Mouse (Mus musculus) neural tube, embryonic 11.5 days (tissue): ENCODE measurements around the gene Gm45713. TPM values are rescaled to one million over a fixed set of nuclear protein-coding genes. Genes with fewer than 3 reads are reported as not detected.
"Not testable (repeated sequence)": the region's sequence is repeated elsewhere in the genome, so short reads cannot be mapped to it uniquely, and the experiment has no call there.

Experiments
- ATAC-seq: fragments of 200-750 bp; cut with Nextera tagmentation; 2 replicates; pipeline ENCODE4 v1.8.0; 2017; ENCODE audit warnings: moderate number of reproducible peaks, mild to moderate bottlenecking, moderate TSS enrichment, moderate library complexity; ENCODE audit not compliant: insufficient read depth, low FRiP score, low TSS enrichment
- DNase-seq: peaks from one replicate; pipeline ENCODE4 v3.0.0-alpha.2; 2015; ENCODE audit warnings: low spot score
- H3K27ac ChIP-seq: fragments of 300-500 bp; sonication (generic); 2 replicates; pipeline ENCODE4 v1.5.1; 2014; ENCODE audit warnings: low read depth, mild to moderate bottlenecking, low read length
- H3K27me3 ChIP-seq: fragments of 300-500 bp; sonication (generic); 2 replicates; pipeline ENCODE4 v1.6.1; 2014; ENCODE audit warnings: mild to moderate bottlenecking, low read length, mixed read lengths; ENCODE audit not compliant: control insufficient read depth, insufficient read depth
- H3K36me3 ChIP-seq: fragments of 300-500 bp; sonication (generic); 2 replicates; pipeline ENCODE4 v1.6.1; 2014; ENCODE audit warnings: mild to moderate bottlenecking, low read length, moderate library complexity, mixed read lengths; ENCODE audit not compliant: control insufficient read depth, insufficient read depth
- H3K4me1 ChIP-seq: fragments of 300-500 bp; sonication (generic); 2 replicates; pipeline ENCODE4 v1.6.1; 2014; ENCODE audit warnings: low read length, mixed read lengths; ENCODE audit not compliant: control insufficient read depth, insufficient read depth
- H3K4me2 ChIP-seq: fragments of 300-500 bp; sonication (generic); 2 replicates; pipeline ENCODE4 v1.6.1; 2014; ENCODE audit warnings: low read depth, mild to moderate bottlenecking, moderate library complexity
- H3K4me3 ChIP-seq: fragments of 300-500 bp; sonication (generic); 2 replicates; pipeline ENCODE4 v1.5.1; 2014; ENCODE audit warnings: low read depth, low read length
- H3K9ac ChIP-seq: fragments of 300-500 bp; sonication (generic); 2 replicates; pipeline ENCODE4 v1.6.1; 2014; ENCODE audit warnings: mild to moderate bottlenecking, low read length
- H3K9me3 ChIP-seq: fragments of 300-500 bp; sonication (generic); 2 replicates; pipeline ENCODE4 v1.6.1; 2016; ENCODE audit warnings: low read length; ENCODE audit not compliant: control insufficient read depth
- WGBS: fragments of 180-500 bp; shearing (Covaris S2); extraction: QIAGEN DNeasy Blood & Tissue Kit; methylation state at CpG from one replicate; pipeline ENCODE4 v1.1.7; 2014; 5-methylcytosine and 5-hydroxymethylcytosine counted together
- polyA plus RNA-seq: library from polyadenylated mRNA; unstranded; fragments of >200 nt; fragmentation: Nextera tagmentation; extraction: Ambion mirVana; gene quantifications from 2 replicates; pipeline ENCODE4 v1.2.1, GENCODE M21; 2014

The Gm45713 gene
- polyA plus RNA-seq, 1 experiment from 2014 or later, result 0.21 TPM

DNA sequence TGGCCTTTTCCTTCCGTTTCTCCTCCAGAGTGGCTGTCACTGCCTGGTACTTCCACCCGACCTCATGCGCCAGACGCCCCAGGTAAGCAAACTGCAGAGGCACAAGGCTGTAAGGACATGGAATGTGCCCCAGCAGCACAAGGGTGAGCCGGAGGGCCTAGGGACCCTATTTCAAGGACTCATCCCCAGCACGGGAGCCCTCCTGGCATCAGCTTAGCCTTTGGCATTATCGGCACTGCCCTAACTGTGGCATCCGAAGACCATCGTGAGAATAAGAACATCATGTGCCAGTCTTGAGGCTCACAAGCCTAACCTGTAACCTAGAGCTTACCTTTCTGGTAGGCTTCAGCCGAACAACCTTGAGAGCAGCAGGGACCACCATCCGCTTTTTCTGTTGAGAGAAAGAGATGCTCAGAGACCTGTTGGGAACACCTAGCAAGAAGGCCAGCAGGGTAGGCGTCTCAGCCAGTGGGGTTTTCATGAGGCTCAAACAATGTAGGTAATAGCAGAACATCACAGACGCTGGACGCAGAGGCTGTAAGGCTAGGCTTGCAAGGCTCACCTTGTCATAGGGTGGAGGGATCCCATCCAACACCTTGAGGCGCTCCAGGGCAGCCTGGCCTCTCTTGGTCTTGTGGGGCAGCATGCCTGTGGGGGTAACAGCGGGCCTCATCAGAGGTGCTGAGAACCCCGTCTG, 9.7 kb downstream of the Gm45713 start:
- DNase-seq, result no peak
- Histone ChIP-seq H3K4me2 (peak overlapping the region; percentile 96), H3K27ac (peak overlapping the region; percentile 84), H3K27me3 (no peaks in the 10 kb centered on the region), H3K9me3 (no peaks in the 10 kb centered on the region), H3K4me1 (peaks cover 27% of the 10 kb centered on the region), H3K4me3 (peak overlapping the region; percentile 95), H3K9ac (peak overlapping the region; percentile 99), H3K36me3 (peaks cover 35% of the 10 kb centered on the region)
- no peak for ATAC-seq
- WGBS, result 76% methylated on average over 17 of the region's 17 CpGs

DNA sequence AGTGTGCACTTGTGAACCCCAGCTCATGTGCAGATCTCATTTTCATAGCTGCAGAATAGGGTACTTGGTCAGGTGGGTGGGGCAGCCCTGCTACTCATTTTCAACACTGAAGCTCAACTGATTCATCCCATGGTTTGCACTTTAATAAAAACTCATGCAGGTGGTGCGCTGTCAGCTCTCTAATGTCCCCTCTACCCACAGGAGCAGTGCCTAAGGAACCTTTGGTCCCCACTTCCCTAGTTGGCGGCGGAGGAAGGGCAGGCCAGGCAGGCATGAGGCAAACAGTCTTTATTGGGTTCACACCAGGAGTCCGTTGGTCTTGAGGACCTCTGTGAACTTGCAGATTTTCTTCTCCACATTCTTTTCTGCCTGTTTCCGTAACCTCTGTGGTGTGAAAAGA, 10.4 kb downstream of the Gm45713 start:
- H3K4me3 ChIP-seq, H3K27ac ChIP-seq, H3K9ac ChIP-seq, H3K9me3 ChIP-seq, H3K4me2 ChIP-seq, H3K27me3 ChIP-seq, DNase-seq, ATAC-seq: not testable (repeated sequence)
- Histone ChIP-seq H3K36me3 (peaks cover 41% of the 10 kb centered on the region), H3K4me1 (peaks cover 27% of the 10 kb centered on the region)
- 60% methylated on average over 5 of the region's 5 CpGs for WGBS

DNA sequence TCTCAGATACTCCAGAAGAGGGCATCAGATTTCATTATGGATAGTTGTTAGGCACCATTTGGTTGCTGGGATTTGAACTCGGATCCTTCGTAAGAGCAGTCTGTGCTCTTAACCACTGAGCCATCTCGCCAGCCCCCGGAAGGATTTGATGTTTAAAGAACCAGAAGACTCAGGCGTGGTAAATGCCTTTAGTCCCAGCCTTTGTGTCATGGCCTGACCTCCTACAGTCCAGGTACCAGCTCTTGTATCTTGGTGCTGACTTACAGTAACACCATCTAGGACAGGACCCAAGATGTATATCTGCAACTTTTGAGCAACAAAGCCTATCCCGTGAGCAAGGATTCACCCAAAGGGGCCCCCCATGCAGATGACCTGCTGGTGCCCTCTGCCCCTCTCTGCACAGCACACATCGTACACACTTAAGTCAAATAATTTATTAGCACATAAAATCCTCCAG, 10.9 kb downstream of the Gm45713 start:
- H3K4me1 ChIP-seq, result peaks cover 27% of the 10 kb centered on the region
- H3K4me3 ChIP-seq, result peak overlapping the region; percentile 9; the same call in 1 of the 2 replicates
- peaks cover 41% of the 10 kb centered on the region for H3K36me3 ChIP-seq
- WGBS, result 12% methylated on average over 7 of the region's 7 CpGs
- H3K27ac ChIP-seq, result no peak overlapping the region; the same call in 1 of the 2 replicates
- peak overlapping the region; percentile 35; the same call in 1 of the 2 replicates for H3K4me2 ChIP-seq
- H3K9ac ChIP-seq, result no peak overlapping the region
- ATAC-seq (no peak), DNase-seq (peak; percentile 55)
- H3K9me3 ChIP-seq, result no peaks in the 10 kb centered on the region
- no peaks in the 10 kb centered on the region for H3K27me3 ChIP-seq

DNA sequence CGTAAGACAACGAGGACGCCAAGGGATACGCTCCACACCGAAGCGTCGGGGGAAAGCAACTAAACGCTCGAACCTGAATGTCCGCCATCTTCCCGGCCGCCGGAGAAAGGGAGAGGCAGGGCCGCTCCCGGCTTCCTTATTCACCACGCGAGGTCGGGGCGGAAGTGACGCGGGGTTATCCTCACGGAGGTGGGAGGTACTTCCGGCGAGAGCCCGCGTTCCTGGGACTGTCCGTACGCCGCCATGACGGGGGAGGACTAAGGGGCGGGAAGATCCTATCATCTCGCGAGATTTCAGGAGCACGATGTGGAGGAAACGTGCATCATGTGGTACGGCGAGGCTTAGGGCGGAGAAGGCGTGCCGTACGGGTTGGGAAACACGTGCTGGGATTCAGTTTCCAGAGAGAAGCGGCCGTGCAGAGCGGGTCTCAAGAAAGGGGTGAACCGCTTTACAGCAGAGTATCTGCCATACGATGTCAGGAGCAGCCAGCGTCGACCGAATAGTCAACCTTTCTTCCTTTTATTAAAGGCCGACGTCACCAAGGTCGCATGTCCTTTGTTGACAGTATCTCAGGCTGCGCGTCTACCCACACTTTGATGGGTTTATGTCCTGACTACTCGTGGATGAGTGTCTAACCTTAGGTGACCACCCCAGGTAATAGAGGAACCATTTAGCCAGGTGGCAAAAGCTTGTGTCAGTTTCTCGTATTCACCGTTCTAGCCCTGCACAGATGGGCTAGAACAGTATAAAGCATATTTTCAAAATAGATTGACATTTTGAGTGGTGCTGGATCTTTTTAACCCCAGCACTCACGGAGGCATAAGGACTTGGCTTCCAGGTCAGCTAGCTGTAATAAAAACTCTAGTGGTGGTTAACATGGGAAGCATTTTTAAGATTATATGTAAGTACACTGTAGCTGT, 11.5 kb downstream of the Gm45713 start, which contains the start of gene Rps11:
Gene Rps11 (minus strand): TSS at position 216 of the 920 bp plus-strand sequence.
- Histone ChIP-seq H3K27me3 (no peaks in the 10 kb centered on the region), H3K9ac (peak within 1 kb of the TSS; percentile 95), H3K4me1 (peaks cover 27% of the 10 kb centered on the region), H3K9me3 (no peaks in the 10 kb centered on the region), H3K4me2 (peak within 1 kb of the TSS; percentile 91), H3K4me3 (peak within 1 kb of the TSS; percentile 97), H3K27ac (peak within 1 kb of the TSS; percentile 85), H3K36me3 (peaks cover 44% of the 10 kb centered on the region)
- DNase-seq (peak; percentile 100), ATAC-seq (peak; percentile 76)
- under 1% methylated on average over 59 of the region's 59 CpGs for WGBS

DNA sequence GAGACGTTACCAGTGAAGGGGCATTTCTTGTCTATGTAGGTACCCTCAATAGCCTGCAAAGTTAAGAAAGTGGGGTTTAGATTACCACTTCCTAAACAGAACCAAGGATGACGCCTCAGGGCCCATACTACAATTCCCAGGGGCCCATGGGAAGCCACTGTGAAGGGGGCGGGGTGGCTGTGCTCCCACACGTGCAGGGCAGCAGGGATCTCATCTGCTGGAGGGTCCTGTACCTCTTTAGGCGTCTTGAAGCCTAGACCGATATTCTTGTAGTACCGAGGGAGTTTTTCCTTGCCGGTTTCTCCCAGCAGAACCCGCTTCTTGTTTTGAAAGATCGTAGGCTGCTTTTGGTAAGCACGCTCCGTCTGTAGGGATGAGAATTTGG, 12.9 kb downstream of the Gm45713 start:
- peaks cover 46% of the 10 kb centered on the region for H3K36me3 ChIP-seq
- H3K27me3 ChIP-seq, result no peaks in the 10 kb centered on the region
- WGBS, result 29% methylated on average over 12 of the region's 12 CpGs
- peak overlapping the region; percentile 91 for H3K4me2 ChIP-seq
- peaks cover 27% of the 10 kb centered on the region for H3K4me1 ChIP-seq
- peak overlapping the region; percentile 85; the same call in 1 of the 2 replicates for H3K27ac ChIP-seq
- H3K4me3 ChIP-seq, result peak overlapping the region; percentile 97
- ATAC-seq (no peak), DNase-seq (no peak)
- H3K9ac ChIP-seq, result peak overlapping the region; percentile 95
- H3K9me3 ChIP-seq, result no peaks in the 10 kb centered on the region

DNA sequence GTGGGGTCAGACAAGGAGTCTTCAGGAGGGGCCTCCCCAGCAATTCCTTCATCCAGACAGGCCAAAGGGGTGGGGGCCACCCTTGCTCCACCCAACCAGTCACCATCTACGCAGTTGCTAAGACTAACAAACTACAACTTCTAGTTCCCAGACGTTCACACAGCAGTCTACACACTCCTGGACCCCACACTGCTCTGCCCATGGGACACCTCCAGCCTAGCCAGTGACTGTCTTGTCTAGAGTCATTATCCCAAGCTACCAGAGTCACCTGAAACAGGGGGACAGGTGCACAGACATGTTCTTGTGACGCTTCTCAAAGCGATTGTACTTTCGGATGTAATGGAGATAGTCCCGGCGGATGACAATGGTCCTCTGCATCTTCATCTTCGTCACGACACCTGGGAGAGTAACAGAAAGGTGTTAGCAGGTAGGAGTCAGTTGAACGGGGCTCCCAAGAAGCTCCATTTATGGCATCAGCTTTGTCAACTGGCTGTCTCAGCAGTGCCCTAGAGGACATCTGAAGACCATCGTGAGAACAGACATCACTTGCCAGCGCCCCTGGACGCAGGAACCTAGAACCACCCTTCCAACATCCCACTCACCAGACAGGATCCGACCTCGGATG, 13.4 kb downstream of the Gm45713 start:
- Histone ChIP-seq H3K4me3 (peak overlapping the region; percentile 97), H3K4me1 (peaks cover 26% of the 10 kb centered on the region), H3K9ac (peak overlapping the region; percentile 95), H3K27me3 (no peaks in the 10 kb centered on the region), H3K4me2 (peak overlapping the region; percentile 91), H3K9me3 (no peaks in the 10 kb centered on the region), H3K36me3 (peaks cover 48% of the 10 kb centered on the region), H3K27ac (0 out of 2 replicates have a peak overlapping the region, but pooled peaks have one; percentile 85)
- ATAC-seq, result no peak
- DNase-seq, result no peak
- WGBS, result 87% methylated on average over 15 of the region's 15 CpGs

DNA sequence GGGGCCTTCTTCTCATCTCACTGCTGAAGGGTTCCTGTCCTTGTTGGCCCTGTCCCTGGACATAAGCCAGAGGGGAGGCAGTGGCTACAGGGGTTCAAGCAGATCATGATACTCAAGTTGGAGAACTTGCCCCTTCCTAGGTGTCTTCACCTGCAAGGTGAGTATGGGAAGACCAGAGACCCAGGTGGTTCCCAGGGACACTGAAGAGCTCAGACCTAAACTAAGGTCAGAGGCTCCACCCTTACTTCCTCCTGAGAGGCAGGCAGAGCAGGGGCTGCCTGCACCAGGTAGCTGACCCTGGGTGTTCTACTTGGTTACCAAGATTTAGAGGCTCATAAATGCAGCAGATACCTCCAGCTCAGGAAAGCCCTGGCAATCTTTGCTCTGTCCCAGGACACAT, 14.1 kb downstream of the Gm45713 start:
- Histone ChIP-seq H3K9ac (no peak overlapping the region), H3K27me3 (no peaks in the 10 kb centered on the region), H3K4me1 (peaks cover 19% of the 10 kb centered on the region), H3K27ac (no peak overlapping the region), H3K36me3 (peaks cover 43% of the 10 kb centered on the region), H3K4me2 (no peak overlapping the region), H3K9me3 (no peaks in the 10 kb centered on the region), H3K4me3 (no peak overlapping the region; the same call in 1 of the 2 replicates)
- ATAC-seq (no peak), DNase-seq (no peak)

DNA sequence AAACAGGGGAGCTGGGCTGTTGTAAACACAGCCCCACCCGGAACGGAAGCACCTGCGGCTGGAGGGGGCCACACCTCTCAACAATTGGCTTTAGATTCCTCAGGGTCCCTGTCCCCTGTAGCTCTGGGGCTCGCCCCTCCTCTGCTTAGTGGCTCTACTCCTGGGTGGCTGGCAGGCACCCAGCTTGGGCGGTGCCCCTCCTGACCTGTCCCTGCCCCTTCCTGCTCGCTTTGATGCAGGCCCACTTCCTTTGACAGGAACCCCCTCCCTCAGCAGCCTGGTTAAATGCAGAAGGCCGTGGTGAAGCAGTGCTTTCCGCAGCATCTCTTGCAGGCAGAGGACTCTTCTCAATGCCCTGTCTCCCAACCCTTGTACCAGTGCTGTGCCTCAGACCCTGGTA, 14.6 kb downstream of the Gm45713 start:
- Histone ChIP-seq H3K36me3 (peaks cover 37% of the 10 kb centered on the region), H3K27ac (no peak overlapping the region), H3K4me1 (peaks cover 14% of the 10 kb centered on the region), H3K27me3 (no peaks in the 10 kb centered on the region), H3K9ac (no peak overlapping the region), H3K4me3 (no peak overlapping the region; the same call in 1 of the 2 replicates), H3K9me3 (no peaks in the 10 kb centered on the region), H3K4me2 (no peak overlapping the region)
- 85% methylated on average over 8 of the region's 8 CpGs for WGBS
- no peak for DNase-seq
- no peak for ATAC-seq
